Comparison of ENCODE assay signal across 19 mouse cellular contexts in genomic region chr16:9078405-9078942, GRCm38 (mm10).
"Had no signal": no experiment of that assay in that cellular context is flagged by ENCODE, and none has a peak within 500 bp of the region (broad histone marks: within the 10 kb centered on the region; RNA-seq: fewer than 3 reads in every experiment).

No protein-coding gene starts in this region.

- H3K27me3 ChIP-seq: limb, embryonic 12.5 days; limb, embryonic 15.5 days had no signal

- H3K9me3 ChIP-seq: limb, embryonic 12.5 days; limb, embryonic 15.5 days had no signal

- H3K4me2 ChIP-seq: limb, embryonic 12.5 days; limb, embryonic 15.5 days; liver, embryonic 11.5 days; lung, embryonic 14.5 days had no signal

- ATAC-seq: intestine, postnatal 0 days; liver, postnatal 0 days; lung, postnatal 0 days had no signal

- H3K4me3 ChIP-seq: layer of hippocampus, adult 2 months; left cerebral cortex, adult 2 months; limb, embryonic 12.5 days; limb, embryonic 15.5 days had no signal

- DNase-seq: kidney, adult 2 months; kidney, postnatal 25 days; layer of hippocampus, adult 9-11 months; layer of hippocampus, postnatal 36 days; left cerebral cortex, postnatal 4 days; liver, postnatal 0 days; lung, embryonic 14.5 days; thymus, adult 18-20 months; thymus, postnatal 36 days had no signal

- H3K4me1 ChIP-seq: limb, embryonic 12.5 days; limb, embryonic 15.5 days had no signal

- H3K27ac ChIP-seq: kidney, postnatal 0 days; layer of hippocampus, adult 2 months; left cerebral cortex, adult 2 months; limb, embryonic 12.5 days; limb, embryonic 15.5 days; liver, embryonic 14.5 days; macrophage had no signal

- H3K9ac ChIP-seq: limb, embryonic 12.5 days; limb, embryonic 15.5 days; liver, embryonic 14.5 days; liver, postnatal 0 days; lung, embryonic 14.5 days had no signal

- H3K36me3 ChIP-seq: limb, embryonic 12.5 days; limb, embryonic 15.5 days had no signal
